Mouse (Mus musculus) bone marrow macrophage, adult 2 months (primary cell): Measurements from ENCODE around the gene Kcnh2. TPM values are rescaled to one million over a fixed set of nuclear protein-coding genes. Genes with fewer than 3 reads are reported as not detected.

Experiments used
- H3K27ac ChIP-seq: 2 replicates; pipeline ENCODE4 v1.5.1; 2012; ENCODE audit warnings: low read depth, low read length; ENCODE audit not compliant: insufficient read depth
- H3K4me1 ChIP-seq: 2 replicates; pipeline ENCODE4 v1.6.1; 2012; ENCODE audit warnings: low read length; ENCODE audit not compliant: control insufficient read depth, insufficient read depth
- H3K4me3 ChIP-seq: 2 replicates; pipeline ENCODE4 v1.5.1; 2012; ENCODE audit warnings: mild to moderate bottlenecking, low read length, moderate library complexity; ENCODE audit not compliant: insufficient read depth
- CTCF ChIP-seq: IDR thresholded peaks from 2 replicates; pipeline ENCODE4 v1.5.1; 2012; ENCODE audit warnings: low read depth, mild to moderate bottlenecking, low read length, moderate library complexity
- POLR2A ChIP-seq: IDR thresholded peaks from 2 replicates; pipeline ENCODE4 v1.6.1; 2012; ENCODE audit warnings: mild to moderate bottlenecking, low read depth, low read length, borderline replicate concordance
- polyA plus RNA-seq: library from polyadenylated mRNA; stranded (reverse); fragments of >200 nt; gene quantifications from 2 replicates; pipeline ENCODE4 v1.2.4, GENCODE M21; 2012; ENCODE audit not compliant: missing spikeins, insufficient read depth, insufficient read length

The Kcnh2 gene
- polyA plus RNA-seq, 1 experiment: not detected

- peaks cover 9% of the 10 kb centered on the region for H3K4me1 ChIP-seq
- H3K27ac ChIP-seq: no peak overlapping the region
- no peak overlapping the region for H3K4me3 ChIP-seq
- no peak for TF ChIP-seq POLR2A
- no peak for TF ChIP-seq CTCF
These were observed 28.1 kb upstream of the Kcnh2 start for GRCm38 (mm10) chr5:24379501-24379900.

DNA sequence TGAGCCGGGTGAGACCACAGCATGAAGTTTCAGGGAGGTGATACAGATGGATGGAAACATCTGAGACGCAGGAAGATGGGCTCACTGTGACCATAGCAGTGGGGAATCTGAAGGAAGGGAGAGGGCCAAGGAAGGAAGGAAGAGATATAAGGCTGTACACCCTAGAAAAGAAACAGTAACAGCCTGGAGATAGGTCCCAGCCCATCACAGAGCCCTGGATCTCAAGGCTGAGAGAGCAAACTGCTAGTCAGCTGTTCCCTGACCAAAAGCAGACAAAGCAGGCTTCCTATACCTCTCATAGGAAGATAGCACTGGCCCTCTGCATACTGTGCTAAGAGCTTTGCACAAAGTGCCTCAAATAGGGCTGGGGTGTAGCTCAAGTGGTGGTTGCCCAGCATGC, 27.3 kb upstream of the Kcnh2 start:
- Histone ChIP-seq H3K27ac (no peak overlapping the region), H3K4me1 (peaks cover 2% of the 10 kb centered on the region), H3K4me3 (no peak overlapping the region)
- no peak for TF ChIP-seq CTCF
- TF ChIP-seq POLR2A: no peak

GRCm38 (mm10) chr5:24374666-24375328, 23.4 kb upstream of the Kcnh2 start:
- TF ChIP-seq POLR2A: no peak
- TF ChIP-seq CTCF: no peak
- Histone ChIP-seq H3K4me1 (no peaks in the 10 kb centered on the region), H3K4me3 (no peak overlapping the region), H3K27ac (no peak overlapping the region)

GRCm38 (mm10) chr5:24374216-24374615, 22.8 kb upstream of the Kcnh2 start:
- Histone ChIP-seq H3K4me1 (no peaks in the 10 kb centered on the region), H3K27ac (no peak overlapping the region), H3K4me3 (no peak overlapping the region)
- TF ChIP-seq CTCF: no peak
- no peak for TF ChIP-seq POLR2A

GRCm38 (mm10) chr5:24373807-24374206, 22.4 kb upstream of the Kcnh2 start:
- TF ChIP-seq POLR2A: no peak
- TF ChIP-seq CTCF: no peak
- no peak overlapping the region for H3K4me3 ChIP-seq
- no peaks in the 10 kb centered on the region for H3K4me1 ChIP-seq
- H3K27ac ChIP-seq: no peak overlapping the region

DNA sequence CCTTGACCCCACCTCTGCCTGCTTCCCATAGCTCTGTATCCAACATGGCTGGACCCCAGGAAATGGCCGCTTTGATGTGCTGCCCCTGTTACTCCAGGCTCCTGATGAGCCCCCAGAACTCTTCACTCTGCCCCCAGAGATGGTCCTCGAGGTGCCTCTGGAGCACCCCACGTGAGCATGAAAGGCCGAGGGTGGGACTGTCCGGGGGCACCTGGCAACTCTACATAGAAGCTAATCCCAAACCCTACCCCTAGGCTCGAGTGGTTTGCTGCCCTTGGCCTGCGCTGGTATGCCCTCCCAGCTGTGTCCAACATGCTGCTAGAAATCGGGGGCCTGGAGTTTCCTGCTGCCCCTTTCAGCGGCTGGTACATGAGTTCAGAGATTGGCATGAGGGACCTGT, 18.4 kb upstream of the Kcnh2 start:
- H3K4me3 ChIP-seq: no peak overlapping the region
- no peak overlapping the region for H3K27ac ChIP-seq
- TF ChIP-seq CTCF (no peak), POLR2A (no peak)
- no peaks in the 10 kb centered on the region for H3K4me1 ChIP-seq

DNA sequence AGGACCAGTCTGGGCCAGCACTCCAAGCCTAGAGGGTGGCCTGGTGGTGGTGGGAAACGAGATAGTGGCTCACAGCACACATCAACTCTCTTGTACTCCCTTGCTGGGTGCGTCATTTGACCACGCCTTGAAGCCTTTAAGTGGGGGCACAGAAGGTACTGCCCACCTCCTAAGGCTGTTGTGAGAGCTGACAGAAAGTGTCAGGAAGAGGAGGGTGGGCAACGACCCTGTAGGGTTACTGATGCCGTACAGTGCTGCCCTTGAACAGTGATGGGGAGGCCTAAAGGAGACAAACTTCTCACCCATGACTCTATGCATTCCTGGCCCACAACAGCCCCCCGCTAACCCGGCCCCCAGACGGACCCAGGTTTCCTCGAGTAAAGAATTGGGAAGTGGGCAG, 15.0 kb upstream of the Kcnh2 start:
- TF ChIP-seq POLR2A (no peak), CTCF (no peak)
- H3K27ac ChIP-seq: no peak overlapping the region
- H3K4me3 ChIP-seq: no peak overlapping the region
- H3K4me1 ChIP-seq: peaks cover under 1% of the 10 kb centered on the region; the same call in 1 of the 2 replicates

GRCm38 (mm10) chr5:24365528-24365927, 14.1 kb upstream of the Kcnh2 start:
- Histone ChIP-seq H3K4me1 (peaks cover 5% of the 10 kb centered on the region), H3K27ac (no peak overlapping the region), H3K4me3 (no peak overlapping the region)
- TF ChIP-seq CTCF (no peak), POLR2A (no peak)

GRCm38 (mm10) chr5:24364963-24365362, 13.6 kb upstream of the Kcnh2 start:
- H3K4me3 ChIP-seq: no peak overlapping the region
- H3K27ac ChIP-seq: no peak overlapping the region
- TF ChIP-seq CTCF (no peak), POLR2A (no peak)
- H3K4me1 ChIP-seq: peaks cover 5% of the 10 kb centered on the region

GRCm38 (mm10) chr5:24364508-24364907, 13.1 kb upstream of the Kcnh2 start, which contains the start of gene Nos3:
Gene Nos3, plus strand, starts transcription at chr5:24364810.
- TF ChIP-seq POLR2A (no peak), CTCF (no peak)
- Histone ChIP-seq H3K4me1 (peaks cover 5% of the 10 kb centered on the region), H3K27ac (no peak within 1 kb of the TSS), H3K4me3 (no peak within 1 kb of the TSS)

DNA sequence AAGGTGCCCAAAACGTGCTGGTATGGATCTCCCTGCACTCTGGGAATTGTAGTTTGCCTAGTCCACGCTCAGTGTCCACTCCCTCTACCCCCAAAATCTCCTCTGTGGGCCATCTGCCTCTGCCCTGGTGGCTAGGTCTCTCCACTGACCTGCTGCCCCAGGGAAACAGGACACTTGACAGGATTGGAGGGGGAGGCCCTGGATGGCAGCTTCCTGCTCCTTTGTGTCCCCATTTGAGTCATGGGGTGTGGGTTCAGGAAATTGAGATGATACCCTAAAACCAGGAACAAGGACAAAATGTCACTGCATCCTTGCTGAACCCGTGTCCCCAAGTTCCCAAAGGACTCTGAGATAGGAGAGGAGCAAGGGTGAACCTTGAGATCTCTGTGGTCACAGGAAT, 12.7 kb upstream of the Kcnh2 start:
- Histone ChIP-seq H3K4me1 (peaks cover 5% of the 10 kb centered on the region), H3K27ac (no peak overlapping the region), H3K4me3 (no peak overlapping the region)
- TF ChIP-seq POLR2A: no peak

DNA sequence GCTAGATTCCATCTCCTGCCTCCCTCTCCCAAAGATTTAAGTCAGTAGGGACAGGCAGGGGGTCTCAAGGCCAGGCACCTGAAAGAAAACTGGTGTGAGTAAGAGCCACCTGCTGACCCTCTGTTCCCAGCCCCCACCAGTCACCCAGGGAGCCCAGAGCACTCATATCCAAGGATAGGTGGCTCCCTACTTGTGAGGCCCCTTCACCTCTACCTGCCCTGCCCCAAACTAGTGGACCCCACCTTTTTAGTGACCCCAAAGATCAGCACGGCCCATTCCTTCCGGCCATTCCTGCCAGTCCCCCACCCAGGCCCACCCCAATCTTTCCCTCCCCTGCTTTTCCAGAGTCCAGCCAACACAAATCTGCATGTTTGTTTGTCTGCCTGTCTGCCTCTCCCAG, 12.1 kb upstream of the Kcnh2 start:
- H3K4me1 ChIP-seq: peaks cover 5% of the 10 kb centered on the region

More for the DNA sequence above, 12.1 kb upstream of the Kcnh2 start:
- Histone ChIP-seq H3K27ac (no peak overlapping the region), H3K4me3 (no peak overlapping the region)
- no peak for TF ChIP-seq POLR2A
- no peak for TF ChIP-seq CTCF
